Mouse (Mus musculus) cerebellum, postnatal 36 days (tissue): ENCODE data around the gene Kmt2a.
A peak's percentile ranks its signal among the peaks of the same experiment; 100 is the strongest.

ENCODE experiments used
- DNase-seq, 2 experiments: peaks; one replicate each; pipeline ENCODE4 v3.0.0; 2021 to 2022; ENCODE audit warnings: mixed read lengths in 2 of 2

Kmt2a gene

GRCm38 (mm10) chr9:44881221-44881871 lies at the start of gene Kmt2a:
Kmt2a (minus strand) TSS chr9:44881296.
- peak; percentile 99 for DNase-seq

GRCm38 (mm10) chr9:44921543-44921942 lies 40.4 kb upstream of the Kmt2a start:
- no peak for DNase-seq

GRCm38 (mm10) chr9:44921123-44921468 lies 40.0 kb upstream of the Kmt2a start:
- DNase-seq: peak in 1 of 2 experiments; percentile 54

- peak; percentile 81 to 93 for DNase-seq
These were observed 39.5 kb upstream of the Kmt2a start, which contains the start of gene Atp5l for GRCm38 (mm10) chr9:44920374-44921122. Atp5l (minus strand) TSS chr9:44920742.

- no peak for DNase-seq
These were observed 38.5 kb upstream of the Kmt2a start for GRCm38 (mm10) chr9:44919606-44920005.

- DNase-seq: peak; percentile 55 to 67
These were observed 35.1 kb upstream of the Kmt2a start for GRCm38 (mm10) chr9:44916196-44916595.

- DNase-seq: no peak
These were observed 33.6 kb upstream of the Kmt2a start for GRCm38 (mm10) chr9:44914706-44915105.

GRCm38 (mm10) chr9:44911365-44911764 lies 30.3 kb upstream of the Kmt2a start:
- no peak for DNase-seq

GRCm38 (mm10) chr9:44905620-44906019 lies 24.5 kb upstream of the Kmt2a start:
- peak; percentile 48 to 51 for DNase-seq

- DNase-seq: peak; percentile 80 to 82
These were observed 23.9 kb upstream of the Kmt2a start for GRCm38 (mm10) chr9:44904964-44905363.

GRCm38 (mm10) chr9:44903856-44904255 lies 22.8 kb upstream of the Kmt2a start:
- no peak for DNase-seq

- DNase-seq: no peak
These were observed 19.3 kb upstream of the Kmt2a start for GRCm38 (mm10) chr9:44900402-44900801.

- no peak for DNase-seq
These were observed 18.6 kb upstream of the Kmt2a start for GRCm38 (mm10) chr9:44899716-44900115.

GRCm38 (mm10) chr9:44897024-44897423 lies 15.9 kb upstream of the Kmt2a start:
- DNase-seq: no peak

GRCm38 (mm10) chr9:44892664-44893063 lies 11.6 kb upstream of the Kmt2a start:
- DNase-seq: no peak

GRCm38 (mm10) chr9:44891210-44891609 lies 10.1 kb upstream of the Kmt2a start:
- DNase-seq: no peak

GRCm38 (mm10) chr9:44890122-44890521 lies 9.0 kb upstream of the Kmt2a start:
- DNase-seq: no peak

GRCm38 (mm10) chr9:44888114-44888624 lies 7.1 kb upstream of the Kmt2a start:
- no peak for DNase-seq

GRCm38 (mm10) chr9:44882981-44883569 lies 2.0 kb upstream of the Kmt2a start:
- DNase-seq: peak; percentile 28 to 50

GRCm38 (mm10) chr9:44882436-44882980 lies 1.4 kb upstream of the Kmt2a start:
- peak; percentile 54 to 59 for DNase-seq

GRCm38 (mm10) chr9:44881941-44882435 lies 892 bp upstream of the Kmt2a start:
- DNase-seq: peak; percentile 73 to 78

GRCm38 (mm10) chr9:44880309-44881081 lies 601 bp downstream of the Kmt2a start:
- peak; percentile 13 to 26 for DNase-seq
